Mouse (Mus musculus): ENCODE data around the gene Cntn5. TPM values are rescaled to one million over a fixed set of nuclear protein-coding genes. Genes with fewer than 3 reads are reported as not detected.

Cntn5 gene
- polyA plus RNA-seq, 1 experiment from 2014 or later = 0.84 TPM

- 56% methylated on average over 7 of the region's 7 CpGs for WGBS
- ATAC-seq (ENCODE audit: insufficient read depth, low FRiP score, low TSS enrichment) (peak; percentile 48; the same call in 1 of the 2 replicates), DNase-seq (ENCODE audit: low spot score) (no peak)
- Histone ChIP-seq H3K27me3 (ENCODE audit: control insufficient read depth, insufficient read depth, low read length) (no peaks in the 10 kb centered on the region), H3K27ac (ENCODE audit: low read depth, low read length) (no peak overlapping the region), H3K4me2 (ENCODE audit: low read depth) (no peak overlapping the region), H3K9ac (ENCODE audit: low read length) (no peak overlapping the region), H3K4me1 (ENCODE audit: control insufficient read depth, insufficient read depth, low read length) (no peaks in the 10 kb centered on the region), H3K9me3 (ENCODE audit: control insufficient read depth, low read length) (no peaks in the 10 kb centered on the region), H3K36me3 (ENCODE audit: control insufficient read depth, insufficient read depth, low read length) (no peaks in the 10 kb centered on the region), H3K4me3 (ENCODE audit: low read depth, low read length) (no peak overlapping the region)
Observed at GRCm38 (mm10) chr9:10525915-10526667, 378.5 kb downstream of the Cntn5 start.

- H3K4me2 ChIP-seq (ENCODE audit: low read depth) = no peak overlapping the region
- 89% methylated on average over 4 of the region's 4 CpGs for WGBS
- H3K4me3 ChIP-seq (ENCODE audit: low read depth, low read length) = no peak overlapping the region
- ATAC-seq (ENCODE audit: insufficient read depth, low FRiP score, low TSS enrichment) (no peak), DNase-seq (ENCODE audit: low spot score) (no peak)
- H3K9me3 ChIP-seq (ENCODE audit: control insufficient read depth, low read length) = no peaks in the 10 kb centered on the region
- no peak overlapping the region for H3K27ac ChIP-seq (ENCODE audit: low read depth, low read length)
- no peaks in the 10 kb centered on the region for H3K36me3 ChIP-seq (ENCODE audit: control insufficient read depth, insufficient read depth, low read length)
- no peak overlapping the region for H3K9ac ChIP-seq (ENCODE audit: low read length)
- no peaks in the 10 kb centered on the region for H3K27me3 ChIP-seq (ENCODE audit: control insufficient read depth, insufficient read depth, low read length)
- no peaks in the 10 kb centered on the region for H3K4me1 ChIP-seq (ENCODE audit: control insufficient read depth, insufficient read depth, low read length)
Observed at GRCm38 (mm10) chr9:10522604-10523003, 382.0 kb downstream of the Cntn5 start.

GRCm38 (mm10) chr9:10521054-10521453 is 383.5 kb downstream of the Cntn5 start:
- no peak overlapping the region for H3K9ac ChIP-seq (ENCODE audit: low read length)
- ATAC-seq (ENCODE audit: insufficient read depth, low FRiP score, low TSS enrichment) (no peak), DNase-seq (ENCODE audit: low spot score) (no peak)
- no peaks in the 10 kb centered on the region for H3K27me3 ChIP-seq (ENCODE audit: control insufficient read depth, insufficient read depth, low read length)
- no peak overlapping the region for H3K4me3 ChIP-seq (ENCODE audit: low read depth, low read length)
- no peak overlapping the region for H3K4me2 ChIP-seq (ENCODE audit: low read depth)
- no peak overlapping the region for H3K27ac ChIP-seq (ENCODE audit: low read depth, low read length)
- H3K36me3 ChIP-seq (ENCODE audit: control insufficient read depth, insufficient read depth, low read length) = no peaks in the 10 kb centered on the region
- WGBS = 87% methylated on average over 1 of the region's 1 CpGs
- no peaks in the 10 kb centered on the region for H3K9me3 ChIP-seq (ENCODE audit: control insufficient read depth, low read length)
- no peaks in the 10 kb centered on the region for H3K4me1 ChIP-seq (ENCODE audit: control insufficient read depth, insufficient read depth, low read length)

- no peaks in the 10 kb centered on the region for H3K36me3 ChIP-seq (ENCODE audit: control insufficient read depth, insufficient read depth, low read length)
- no peak overlapping the region for H3K4me2 ChIP-seq (ENCODE audit: low read depth)
- DNase-seq (ENCODE audit: low spot score) = no peak
- H3K4me3 ChIP-seq (ENCODE audit: low read depth, low read length) = no peak overlapping the region
- H3K4me1 ChIP-seq (ENCODE audit: control insufficient read depth, insufficient read depth, low read length) = no peaks in the 10 kb centered on the region
- no peak overlapping the region for H3K9ac ChIP-seq (ENCODE audit: low read length)
- no peaks in the 10 kb centered on the region for H3K27me3 ChIP-seq (ENCODE audit: control insufficient read depth, insufficient read depth, low read length)
- no peak for ATAC-seq (ENCODE audit: insufficient read depth, low FRiP score, low TSS enrichment)
- H3K9me3 ChIP-seq (ENCODE audit: control insufficient read depth, low read length) = no peaks in the 10 kb centered on the region
- H3K27ac ChIP-seq (ENCODE audit: low read depth, low read length) = no peak overlapping the region
Observed at GRCm38 (mm10) chr9:10492243-10492642, 412.3 kb downstream of the Cntn5 start.

DNA sequence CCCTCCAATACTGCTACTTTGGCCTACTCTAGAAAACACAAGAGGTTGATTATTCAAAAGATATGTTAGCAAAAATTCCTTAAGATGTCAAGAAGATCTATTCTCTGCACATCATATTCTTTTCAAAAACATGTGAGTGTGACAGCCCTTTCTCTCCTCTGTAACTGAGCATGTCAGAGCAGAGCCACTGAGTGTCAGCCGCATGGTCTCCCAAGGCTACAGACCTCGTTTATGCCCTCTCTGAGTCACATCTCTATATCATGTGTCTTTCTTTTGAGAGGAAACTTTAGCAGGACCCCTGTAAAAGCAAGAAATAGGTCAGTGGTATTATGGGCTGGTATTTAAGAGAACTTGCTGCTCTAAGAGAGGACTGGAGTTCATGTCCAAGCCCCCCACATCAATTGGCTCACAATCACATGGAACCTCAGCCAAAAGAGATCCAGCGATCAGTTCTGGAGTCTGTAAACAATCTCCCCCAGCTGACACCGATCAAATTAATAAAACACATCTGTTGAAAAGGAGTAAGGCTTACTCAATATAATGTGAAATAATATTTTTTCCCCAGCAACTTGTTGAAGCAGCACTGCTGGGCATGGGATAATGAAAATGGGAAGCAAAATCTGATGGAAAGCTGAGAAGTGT is 433.0 kb downstream of the Cntn5 start:
- DNase-seq (ENCODE audit: low spot score) = no peak
- no peak overlapping the region for H3K9ac ChIP-seq (ENCODE audit: low read length)
- no peaks in the 10 kb centered on the region for H3K9me3 ChIP-seq (ENCODE audit: control insufficient read depth, low read length)
- H3K27ac ChIP-seq (ENCODE audit: low read depth, low read length) = no peak overlapping the region
- no peaks in the 10 kb centered on the region for H3K36me3 ChIP-seq (ENCODE audit: control insufficient read depth, insufficient read depth, low read length)
- H3K27me3 ChIP-seq (ENCODE audit: control insufficient read depth, insufficient read depth, low read length) = no peaks in the 10 kb centered on the region
- H3K4me3 ChIP-seq (ENCODE audit: low read depth, low read length) = no peak overlapping the region
- 81% methylated on average over 4 of the region's 4 CpGs for WGBS
- H3K4me1 ChIP-seq (ENCODE audit: control insufficient read depth, insufficient read depth, low read length) = no peaks in the 10 kb centered on the region
- no peak for ATAC-seq (ENCODE audit: insufficient read depth, low FRiP score, low TSS enrichment)
- no peak overlapping the region for H3K4me2 ChIP-seq (ENCODE audit: low read depth)

DNA sequence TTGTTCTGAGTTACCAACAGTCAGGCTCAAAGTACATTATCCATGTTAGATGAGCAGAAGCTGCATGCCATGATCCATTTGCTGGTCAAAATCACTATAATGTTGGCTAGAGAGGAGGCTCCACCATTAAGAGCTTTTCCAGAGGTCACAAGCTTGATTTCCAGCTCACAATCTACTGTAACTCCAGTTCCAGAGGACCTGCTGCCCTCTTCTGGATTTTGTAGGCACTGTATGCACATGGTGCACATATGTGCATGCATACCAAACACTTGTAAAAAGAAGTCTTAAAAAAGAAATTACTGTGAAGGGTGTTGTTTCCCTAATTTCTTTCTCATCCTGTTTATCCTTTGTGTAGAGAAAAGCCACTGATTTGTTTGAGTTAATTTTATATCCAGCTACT is 439.8 kb downstream of the Cntn5 start:
- no peaks in the 10 kb centered on the region for H3K9me3 ChIP-seq (ENCODE audit: control insufficient read depth, low read length)
- no peaks in the 10 kb centered on the region for H3K4me1 ChIP-seq (ENCODE audit: control insufficient read depth, insufficient read depth, low read length)
- ATAC-seq (ENCODE audit: insufficient read depth, low FRiP score, low TSS enrichment) = no peak
- no peaks in the 10 kb centered on the region for H3K36me3 ChIP-seq (ENCODE audit: control insufficient read depth, insufficient read depth, low read length)
- H3K27me3 ChIP-seq (ENCODE audit: control insufficient read depth, insufficient read depth, low read length) = no peaks in the 10 kb centered on the region
- no peak overlapping the region for H3K9ac ChIP-seq (ENCODE audit: low read length)
- no peak for DNase-seq (ENCODE audit: low spot score)
- H3K27ac ChIP-seq (ENCODE audit: low read depth, low read length) = no peak overlapping the region
- H3K4me3 ChIP-seq (ENCODE audit: low read depth, low read length) = no peak overlapping the region
- H3K4me2 ChIP-seq (ENCODE audit: low read depth) = no peak overlapping the region

GRCm38 (mm10) chr9:10457900-10458299 is 446.7 kb downstream of the Cntn5 start:
- Histone ChIP-seq H3K27me3 (ENCODE audit: control insufficient read depth, insufficient read depth, low read length) (no peaks in the 10 kb centered on the region), H3K4me1 (ENCODE audit: control insufficient read depth, insufficient read depth, low read length) (no peaks in the 10 kb centered on the region), H3K4me3 (ENCODE audit: low read depth, low read length) (no peak overlapping the region), H3K4me2 (ENCODE audit: low read depth) (no peak overlapping the region), H3K36me3 (ENCODE audit: control insufficient read depth, insufficient read depth, low read length) (no peaks in the 10 kb centered on the region), H3K9me3 (ENCODE audit: control insufficient read depth, low read length) (no peaks in the 10 kb centered on the region), H3K9ac (ENCODE audit: low read length) (no peak overlapping the region), H3K27ac (ENCODE audit: low read depth, low read length) (no peak overlapping the region)
- ATAC-seq (ENCODE audit: insufficient read depth, low FRiP score, low TSS enrichment) (no peak), DNase-seq (ENCODE audit: low spot score) (no peak)
- 45% methylated on average over 3 of the region's 3 CpGs for WGBS

DNA sequence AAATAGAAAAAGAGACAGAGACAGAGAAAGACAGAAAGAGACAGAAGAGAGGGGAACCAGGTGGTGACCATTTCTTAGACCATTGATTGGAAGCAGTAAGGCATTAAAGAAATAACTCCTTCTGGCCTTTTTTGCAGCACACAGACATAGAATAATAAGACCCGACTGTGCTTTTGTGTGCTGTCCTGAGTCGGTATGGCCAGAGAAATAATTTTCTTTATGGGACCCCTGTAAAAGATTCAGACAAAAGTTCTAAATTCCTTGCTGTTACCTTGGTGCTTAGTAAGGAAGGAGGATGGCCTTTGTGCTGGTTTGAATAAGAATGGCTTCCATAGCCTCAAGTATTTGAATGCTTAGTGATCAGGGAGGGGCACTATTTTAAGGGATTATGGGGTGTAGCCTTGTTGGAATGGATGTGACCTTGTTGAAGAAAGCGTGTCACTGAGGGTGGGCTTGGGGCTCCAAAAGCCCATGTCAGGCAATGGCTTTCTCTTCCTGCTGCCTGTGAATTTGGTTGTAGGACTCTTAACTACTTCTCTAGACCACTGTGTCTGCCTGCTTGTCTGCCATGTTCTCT is 455.5 kb downstream of the Cntn5 start:
- ATAC-seq (ENCODE audit: insufficient read depth, low FRiP score, low TSS enrichment) = peak; percentile 58
- Histone ChIP-seq H3K36me3 (ENCODE audit: control insufficient read depth, insufficient read depth, low read length) (no peaks in the 10 kb centered on the region), H3K4me2 (ENCODE audit: low read depth) (no peak overlapping the region), H3K27me3 (ENCODE audit: control insufficient read depth, insufficient read depth, low read length) (no peaks in the 10 kb centered on the region), H3K9ac (ENCODE audit: low read length) (no peak overlapping the region), H3K27ac (ENCODE audit: low read depth, low read length) (no peak overlapping the region), H3K4me1 (ENCODE audit: control insufficient read depth, insufficient read depth, low read length) (no peaks in the 10 kb centered on the region), H3K4me3 (ENCODE audit: low read depth, low read length) (no peak overlapping the region), H3K9me3 (ENCODE audit: control insufficient read depth, low read length) (no peaks in the 10 kb centered on the region)
- 29% methylated on average over 3 of the region's 3 CpGs for WGBS
- no peak for DNase-seq (ENCODE audit: low spot score)

All from neural tube, embryonic 11.5 days (tissue).